Comparison of ENCODE assay signal across 8 mouse cellular contexts in the genomic region with DNA sequence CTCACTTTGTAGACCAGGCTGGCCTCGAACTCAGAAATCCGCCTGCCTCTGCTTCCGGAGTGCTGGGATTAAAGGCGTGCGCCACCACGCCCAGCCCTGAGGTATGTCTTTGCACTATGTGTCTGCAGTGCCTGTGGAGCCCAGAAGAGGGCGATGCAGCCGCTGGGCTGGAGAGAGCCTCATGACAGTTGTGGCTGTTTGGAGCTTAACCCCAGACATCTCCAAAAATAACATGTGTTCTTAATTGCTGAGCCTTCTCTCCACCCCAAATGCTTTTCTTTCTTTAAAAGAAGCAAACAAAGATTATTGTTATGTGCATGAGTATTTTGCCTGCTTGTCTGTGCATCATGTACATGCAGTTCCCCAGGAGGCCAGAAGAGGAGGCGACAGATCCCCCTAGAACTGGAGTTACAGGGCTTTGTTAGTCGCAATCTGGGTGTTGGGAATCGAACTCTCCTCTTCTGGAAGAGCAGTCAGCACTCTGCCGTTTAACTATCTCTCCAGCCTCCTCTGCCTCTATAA. TPM values are rescaled to one million over a fixed set of nuclear protein-coding genes. Genes with fewer than 3 reads are reported as not detected.
DNase-seq lines count a peak whose midpoint lies in the region; ATAC-seq and TF ChIP-seq lines count a peak whose summit lies in the region.

No protein-coding gene starts in this region.

- H3K27me3 ChIP-seq in intestine, embryonic 16.5 days (replicated peaks; ENCODE audit: control insufficient read depth, insufficient read depth, low read length): no peaks in the 10 kb centered on the region
- no peaks in the 10 kb centered on the region for H3K27me3 ChIP-seq in lung, embryonic 14.5 days (ENCODE audit: insufficient read depth, low read length)

- ATAC-seq in intestine, embryonic 16.5 days: peak; percentile 13
- ATAC-seq in lung, embryonic 14.5 days (ENCODE audit: insufficient read depth): no peak; the same call in 1 of the 2 replicates

- 80% methylated on average over 12 of the region's 12 CpGs for WGBS in intestine, embryonic 16.5 days
- 72% methylated on average over 12 of the region's 12 CpGs for WGBS in lung, embryonic 14.5 days

- H3K4me3 ChIP-seq in intestine, embryonic 16.5 days (ENCODE audit: low read length): peak overlapping the region; percentile 73
- H3K4me3 ChIP-seq in lung, embryonic 14.5 days (ENCODE audit: low read depth, low read length): peak overlapping the region; percentile 54

- TF ChIP-seq CTCF in brain, embryonic 14.5 days (IDR thresholded peaks at IDR 0.05; ENCODE audit: borderline replicate concordance, extremely low read depth, insufficient read depth, insufficient read length): peak; percentile 33; the same call in 1 of the 2 replicates
- peak; percentile 54 for TF ChIP-seq CTCF in lung, embryonic 14.5 days (IDR thresholded peaks at IDR 0.05; ENCODE audit: low read depth)

- H3K36me3 ChIP-seq in intestine, embryonic 16.5 days (ENCODE audit: control insufficient read depth, insufficient read depth, low read length): no peaks in the 10 kb centered on the region
- H3K36me3 ChIP-seq in lung, embryonic 14.5 days (ENCODE audit: insufficient read depth): peaks cover 29% of the 10 kb centered on the region; the same call in 1 of the 2 replicates

- DNase-seq in ovary, postnatal 10 days (ENCODE audit: low spot score): peak; percentile 25
- no peak for DNase-seq in ovary, adult 18-20 months (ENCODE audit: low spot score)
- DNase-seq in brain, embryonic 14.5 days (ENCODE audit: low read depth): peak; percentile 40
- peak; percentile 44 for DNase-seq in gastrocnemius, adult 18-20 months (ENCODE audit: low spot score)
- peak; percentile 67 for DNase-seq in lung, embryonic 14.5 days
- DNase-seq in ovary, postnatal 14 days (ENCODE audit: low spot score): peak; percentile 52
- DNase-seq in frontal cortex, postnatal 36 days (ENCODE audit: low spot score in 2 of 2): no peak

- H3K9ac ChIP-seq in intestine, embryonic 16.5 days (ENCODE audit: low read depth, low read length): peak overlapping the region; percentile 88
- H3K9ac ChIP-seq in lung, embryonic 14.5 days: peak overlapping the region; percentile 13; the same call in 1 of the 2 replicates

- H3K4me1 ChIP-seq in intestine, embryonic 16.5 days (ENCODE audit: control insufficient read depth, insufficient read depth, low read length): peaks cover 20% of the 10 kb centered on the region; the same call in 1 of the 2 replicates
- H3K4me1 ChIP-seq in lung, embryonic 14.5 days (ENCODE audit: insufficient read depth): peaks cover 16% of the 10 kb centered on the region

- peak overlapping the region; percentile 61 for H3K4me2 ChIP-seq in intestine, embryonic 16.5 days (ENCODE audit: low read depth, low read length)
- peak overlapping the region; percentile 85 for H3K4me2 ChIP-seq in lung, embryonic 14.5 days

- H3K27ac ChIP-seq in intestine, embryonic 16.5 days (ENCODE audit: low read length): peak overlapping the region; percentile 43; the same call in 1 of the 2 replicates
- H3K27ac ChIP-seq in lung, embryonic 14.5 days (ENCODE audit: low read depth): peak overlapping the region; percentile 24; the same call in 1 of the 2 replicates

- no peak for TF ChIP-seq POLR2A in brain, embryonic 14.5 days (IDR thresholded peaks at IDR 0.05; ENCODE audit: borderline replicate concordance, extremely low read depth, insufficient read depth, insufficient read length, poor library complexity, severe bottlenecking)

- no peaks in the 10 kb centered on the region for H3K9me3 ChIP-seq in intestine, embryonic 16.5 days (ENCODE audit: control insufficient read depth, low read length)
- H3K9me3 ChIP-seq in lung, embryonic 14.5 days (ENCODE audit: low read depth, low read length): no peaks in the 10 kb centered on the region

RNA-seq across cellular contexts. Expression of a gene that starts 0.7 kb away (rescaled TPM):
- polyA plus RNA-seq in brain, embryonic 14.5 days (2012; rRNA removed): 26.4 and 34.2 TPM in 2 replicates
- 10 to 100 TPM; 10.6 to 12.8 TPM for total RNA-seq in gastrocnemius, adult 18-20 months (2021)
- 106 and 110 TPM in 2 replicates for polyA plus RNA-seq in intestine, embryonic 16.5 days (2015; fragmentation: Nextera tagmentation; extraction: Ambion mirVana)
- polyA plus RNA-seq in lung, embryonic 14.5 days (2014; fragmentation: Nextera tagmentation; extraction: Ambion mirVana): 52.1 and 52.9 TPM in 2 replicates

RNA-seq across cellular contexts. Expression of a gene that starts 1.0 kb away (rescaled TPM):
- polyA plus RNA-seq in brain, embryonic 14.5 days (2012; rRNA removed): 130 and 151 TPM in 2 replicates
- 10 to 100 TPM; 34.2 to 34.5 TPM for total RNA-seq in gastrocnemius, adult 18-20 months (2021)
- 90.9 and 96.5 TPM in 2 replicates for polyA plus RNA-seq in intestine, embryonic 16.5 days (2015; fragmentation: Nextera tagmentation; extraction: Ambion mirVana)
- 110 and 112 TPM in 2 replicates for polyA plus RNA-seq in lung, embryonic 14.5 days (2014; fragmentation: Nextera tagmentation; extraction: Ambion mirVana)

RNA-seq across cellular contexts. Expression of a gene that starts 8.7 kb away (rescaled TPM):
- 6.7 and 25.8 TPM in 2 replicates for polyA plus RNA-seq in brain, embryonic 14.5 days (2012; rRNA removed)
- total RNA-seq in gastrocnemius, adult 18-20 months (2021): under 1 TPM; 0.14 to 0.17 TPM
- 0.13 TPM in 1 of 2 replicates, not detected in the other for polyA plus RNA-seq in intestine, embryonic 16.5 days (2015; fragmentation: Nextera tagmentation; extraction: Ambion mirVana)
- 0.09 and 0.97 TPM in 2 replicates for polyA plus RNA-seq in lung, embryonic 14.5 days (2014; fragmentation: Nextera tagmentation; extraction: Ambion mirVana)

RNA-seq across cellular contexts. Expression of a gene that starts 18.8 kb away (rescaled TPM):
- 6.2 and 9.0 TPM in 2 replicates for polyA plus RNA-seq in brain, embryonic 14.5 days (2012; rRNA removed)
- total RNA-seq in gastrocnemius, adult 18-20 months (2021): 1 to 10 TPM; 1.8 to 3.0 TPM
- 2.2 and 2.5 TPM in 2 replicates for polyA plus RNA-seq in intestine, embryonic 16.5 days (2015; fragmentation: Nextera tagmentation; extraction: Ambion mirVana)
- 0.72 and 1.1 TPM in 2 replicates for polyA plus RNA-seq in lung, embryonic 14.5 days (2014; fragmentation: Nextera tagmentation; extraction: Ambion mirVana)

RNA-seq across cellular contexts. Expression of a gene that starts 19.0 kb away (rescaled TPM):
- polyA plus RNA-seq in brain, embryonic 14.5 days (2012; rRNA removed): 0.30 and 0.31 TPM in 2 replicates
- 1 to 10 TPM in 1 of 2 experiments, not detected in 1; 1.2 TPM for total RNA-seq in gastrocnemius, adult 18-20 months (2021)
- 0.20 TPM in 1 of 2 replicates, not detected in the other for polyA plus RNA-seq in intestine, embryonic 16.5 days (2015; fragmentation: Nextera tagmentation; extraction: Ambion mirVana)
- polyA plus RNA-seq in lung, embryonic 14.5 days (2014; fragmentation: Nextera tagmentation; extraction: Ambion mirVana): 1.2 and 1.4 TPM in 2 replicates

Comparison
In these comparisons a context has a peak if more than half of its experiments do, and no peak if none do; other contexts are left out.
1. DNase-seq: peak in ovary, postnatal 10 days (single experiment), brain, embryonic 14.5 days (single experiment), gastrocnemius, adult 18-20 months (single experiment), lung, embryonic 14.5 days (single experiment) and ovary, postnatal 14 days (single experiment); none in ovary, adult 18-20 months (single experiment) and frontal cortex, postnatal 36 days (0 of 2).